Mouse (Mus musculus): ENCODE data around the gene Dand5. TPM values are rescaled to one million over a fixed set of nuclear protein-coding genes. Genes with fewer than 3 reads are reported as not detected.

Dand5 gene
- polyA plus RNA-seq, 1 experiment from 2014 or later = 9.4 TPM

- no peak overlapping the region for H3K4me3 ChIP-seq (ENCODE audit: low read depth, low read length)
- no peaks in the 10 kb centered on the region for H3K9me3 ChIP-seq (replicated peaks; ENCODE audit: control insufficient read depth, low read length)
- ATAC-seq = no peak
- peaks cover 42% of the 10 kb centered on the region for H3K27me3 ChIP-seq (replicated peaks; ENCODE audit: control insufficient read depth, insufficient read depth, low read length)
- H3K9ac ChIP-seq (ENCODE audit: low read length) = peak overlapping the region; percentile 77; the same call in 1 of the 2 replicates
- 15% methylated on average over 11 of the region's 11 CpGs for whole genome bisulfite sequencing
- peak overlapping the region; percentile 79 for H3K27ac ChIP-seq (ENCODE audit: low read depth, low read length)
- DNase-seq (ENCODE audit: low spot score) = no peak
- H3K4me2 ChIP-seq (ENCODE audit: low read length) = peak overlapping the region; percentile 31
- H3K4me1 ChIP-seq (ENCODE audit: control insufficient read depth, insufficient read depth, low read length) = peaks cover 65% of the 10 kb centered on the region
- 0 out of 2 replicates have a peak, but pooled peaks cover 2% of the 10 kb centered on the region for H3K36me3 ChIP-seq (ENCODE audit: control insufficient read depth, insufficient read depth, low read length)
Measured at GRCm38 (mm10) chr8:84788896-84789295, 33.7 kb downstream of the Dand5 start.

- DNase-seq (ENCODE audit: low spot score) = no peak
- H3K9me3 ChIP-seq (replicated peaks; ENCODE audit: control insufficient read depth, low read length) = no peaks in the 10 kb centered on the region
- H3K4me2 ChIP-seq (ENCODE audit: low read length) = peak overlapping the region; percentile 55
- H3K27me3 ChIP-seq (replicated peaks; ENCODE audit: control insufficient read depth, insufficient read depth, low read length) = peaks cover 48% of the 10 kb centered on the region
- H3K27ac ChIP-seq (ENCODE audit: low read depth, low read length) = peak overlapping the region; percentile 78
- WGBS = 12% methylated on average over 14 of the region's 14 CpGs
- H3K4me1 ChIP-seq (ENCODE audit: control insufficient read depth, insufficient read depth, low read length) = peaks cover 64% of the 10 kb centered on the region
- H3K36me3 ChIP-seq (ENCODE audit: control insufficient read depth, insufficient read depth, low read length) = 0 out of 2 replicates have a peak, but pooled peaks cover 2% of the 10 kb centered on the region
- peak; percentile 57 for ATAC-seq
- H3K4me3 ChIP-seq (ENCODE audit: low read depth, low read length) = no peak overlapping the region
- peak overlapping the region; percentile 77 for H3K9ac ChIP-seq (ENCODE audit: low read length)
Measured at GRCm38 (mm10) chr8:84787523-84788302, 34.9 kb downstream of the Dand5 start.

DNA sequence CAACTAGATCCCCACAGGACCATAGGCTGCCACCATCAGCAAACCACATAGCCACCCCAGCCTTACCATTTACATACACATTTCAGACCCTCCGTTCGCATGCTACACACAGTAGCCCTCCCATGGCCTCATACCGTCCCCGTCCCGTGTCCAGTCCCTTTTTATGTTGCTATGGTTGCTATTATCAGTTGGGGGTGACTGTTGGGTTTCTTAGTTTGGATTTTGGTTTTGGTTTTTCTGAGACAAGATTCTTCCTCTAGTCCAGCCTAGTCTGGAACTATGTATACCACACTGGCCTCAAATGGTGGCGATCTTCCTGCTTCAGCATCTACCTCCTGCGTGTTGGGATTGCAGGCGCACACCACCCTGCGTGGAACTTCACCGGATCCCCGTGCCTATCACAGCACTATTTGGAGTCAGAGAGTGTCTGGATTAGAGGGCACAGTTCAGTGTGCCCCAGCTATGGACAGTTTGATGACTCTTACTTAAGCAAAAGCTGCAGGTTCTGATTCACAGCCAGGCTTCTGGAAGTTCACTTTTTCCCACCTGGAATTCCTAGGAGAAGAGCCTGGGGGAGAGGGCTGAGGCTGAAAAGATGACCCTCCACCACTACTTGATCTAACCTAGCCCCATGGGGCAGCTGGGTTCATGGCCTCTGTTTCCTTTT, 35.7 kb downstream of the Dand5 start:
- peaks cover 65% of the 10 kb centered on the region for H3K4me1 ChIP-seq (ENCODE audit: control insufficient read depth, insufficient read depth, low read length)

DNA sequence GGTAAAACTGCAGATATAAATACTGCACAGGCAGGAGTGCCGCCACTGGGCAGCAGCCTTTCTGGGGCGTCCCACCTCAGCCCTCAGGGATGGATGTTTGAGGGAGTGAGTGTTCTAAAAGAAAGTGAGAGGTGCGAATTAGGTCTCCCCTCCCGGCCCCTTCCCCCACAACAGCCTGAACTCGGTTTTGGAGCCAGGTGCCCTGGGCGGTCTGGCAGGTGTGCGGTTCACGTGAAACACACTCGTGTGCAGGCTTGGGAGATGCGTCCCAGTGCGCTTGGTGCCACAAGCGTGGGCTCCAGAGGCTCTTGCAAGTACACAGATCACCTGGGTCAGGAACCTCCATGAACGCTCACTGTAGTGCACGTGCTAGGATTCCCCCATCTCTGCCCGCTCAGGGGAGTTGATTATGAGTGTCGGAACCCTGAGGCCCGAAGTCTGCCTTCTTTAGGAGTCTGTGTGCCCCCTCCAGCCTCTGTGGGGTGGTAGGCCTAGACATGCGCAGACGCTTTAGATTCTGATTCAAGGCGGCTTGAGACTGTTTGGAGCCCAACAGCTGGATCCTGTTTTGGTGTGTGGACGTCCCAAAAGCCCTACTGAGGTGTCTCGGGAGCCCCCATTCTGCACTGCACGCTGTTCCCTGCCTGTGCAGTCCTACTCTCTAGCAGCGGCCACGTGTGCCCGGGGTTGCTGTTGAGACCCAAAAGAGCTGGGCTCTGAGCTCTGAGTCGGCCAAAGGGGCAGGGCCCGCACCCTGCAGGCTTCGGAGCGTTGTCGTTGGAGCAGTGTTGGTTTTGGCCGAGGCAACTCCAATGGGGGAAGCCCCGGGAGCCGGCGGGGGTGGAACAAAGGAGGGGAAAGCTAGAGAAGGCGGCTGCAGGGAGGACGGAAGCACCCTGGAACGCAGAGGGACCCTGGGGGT, 36.6 kb downstream of the Dand5 start:
- peak overlapping the region; percentile 55 for H3K4me2 ChIP-seq (ENCODE audit: low read length)
- H3K27me3 ChIP-seq (replicated peaks; ENCODE audit: control insufficient read depth, insufficient read depth, low read length) = peaks cover 63% of the 10 kb centered on the region
- H3K27ac ChIP-seq (ENCODE audit: low read depth, low read length) = peak overlapping the region; percentile 78
- DNase-seq (ENCODE audit: low spot score) = no peak
- H3K9me3 ChIP-seq (replicated peaks; ENCODE audit: control insufficient read depth, low read length) = no peaks in the 10 kb centered on the region
- WGBS = 10% methylated on average over 38 of the region's 38 CpGs
- peak overlapping the region; percentile 20 for H3K4me3 ChIP-seq (ENCODE audit: low read depth, low read length)
- no peak for ATAC-seq
- peak overlapping the region; percentile 77 for H3K9ac ChIP-seq (ENCODE audit: low read length)
- peaks cover 69% of the 10 kb centered on the region for H3K4me1 ChIP-seq (ENCODE audit: control insufficient read depth, insufficient read depth, low read length)
- 0 out of 2 replicates have a peak, but pooled peaks cover 2% of the 10 kb centered on the region for H3K36me3 ChIP-seq (ENCODE audit: control insufficient read depth, insufficient read depth, low read length)

More for the DNA sequence above, 35.7 kb downstream of the Dand5 start:
- peak overlapping the region; percentile 55 for H3K4me2 ChIP-seq (ENCODE audit: low read length)
- H3K27me3 ChIP-seq (replicated peaks; ENCODE audit: control insufficient read depth, insufficient read depth, low read length) = peaks cover 55% of the 10 kb centered on the region
- ATAC-seq (no peak), DNase-seq (ENCODE audit: low spot score) (no peak)
- 0 out of 2 replicates have a peak, but pooled peaks cover 2% of the 10 kb centered on the region for H3K36me3 ChIP-seq (ENCODE audit: control insufficient read depth, insufficient read depth, low read length)
- WGBS = 22% methylated on average over 11 of the region's 11 CpGs
- peak overlapping the region; percentile 77 for H3K9ac ChIP-seq (ENCODE audit: low read length)
- no peaks in the 10 kb centered on the region for H3K9me3 ChIP-seq (replicated peaks; ENCODE audit: control insufficient read depth, low read length)
- no peak overlapping the region for H3K4me3 ChIP-seq (ENCODE audit: low read depth, low read length)
- peak overlapping the region; percentile 78 for H3K27ac ChIP-seq (ENCODE audit: low read depth, low read length)

DNA sequence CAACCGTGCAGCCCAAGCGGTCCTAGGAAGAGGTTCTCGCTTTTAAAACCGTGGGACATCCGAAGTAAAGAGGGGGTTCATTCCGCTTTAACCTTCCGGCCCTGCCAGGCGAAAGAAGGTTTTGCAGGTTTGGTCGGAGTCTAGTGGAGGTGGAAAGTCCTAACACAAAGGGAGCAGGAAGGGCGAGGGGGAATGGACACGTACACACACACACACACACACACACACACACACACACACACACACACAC, 37.2 kb downstream of the Dand5 start:
- peaks cover 65% of the 10 kb centered on the region for H3K27me3 ChIP-seq (replicated peaks; ENCODE audit: control insufficient read depth, insufficient read depth, low read length)
- H3K27ac ChIP-seq (ENCODE audit: low read depth, low read length) = peak overlapping the region; percentile 78
- 13% methylated on average over 11 of the region's 11 CpGs for WGBS
- no peak for DNase-seq (ENCODE audit: low spot score)
- peak overlapping the region; percentile 55 for H3K4me2 ChIP-seq (ENCODE audit: low read length)
- H3K9me3 ChIP-seq (replicated peaks; ENCODE audit: control insufficient read depth, low read length) = no peaks in the 10 kb centered on the region
- ATAC-seq = no peak
- peaks cover 65% of the 10 kb centered on the region for H3K4me1 ChIP-seq (ENCODE audit: control insufficient read depth, insufficient read depth, low read length)
- peak overlapping the region; percentile 20 for H3K4me3 ChIP-seq (ENCODE audit: low read depth, low read length)
- H3K9ac ChIP-seq (ENCODE audit: low read length) = peak overlapping the region; percentile 77
- H3K36me3 ChIP-seq (ENCODE audit: control insufficient read depth, insufficient read depth, low read length) = 0 out of 2 replicates have a peak, but pooled peaks cover 2% of the 10 kb centered on the region

- Histone ChIP-seq H3K27me3 (replicated peaks; ENCODE audit: control insufficient read depth, insufficient read depth, low read length) (peaks cover 62% of the 10 kb centered on the region), H3K27ac (ENCODE audit: low read depth, low read length) (peak overlapping the region; percentile 78), H3K4me3 (ENCODE audit: low read depth, low read length) (peak overlapping the region; percentile 20), H3K9ac (ENCODE audit: low read length) (peak overlapping the region; percentile 77), H3K4me2 (ENCODE audit: low read length) (peak overlapping the region; percentile 55), H3K36me3 (ENCODE audit: control insufficient read depth, insufficient read depth, low read length) (0 out of 2 replicates have a peak, but pooled peaks cover 2% of the 10 kb centered on the region), H3K4me1 (ENCODE audit: control insufficient read depth, insufficient read depth, low read length) (peaks cover 64% of the 10 kb centered on the region), H3K9me3 (replicated peaks; ENCODE audit: control insufficient read depth, low read length) (no peaks in the 10 kb centered on the region)
- 4% methylated on average over 48 of the region's 48 CpGs for WGBS
- ATAC-seq (no peak), DNase-seq (ENCODE audit: low spot score) (no peak)
Measured at GRCm38 (mm10) chr8:84784681-84785505, 37.7 kb downstream of the Dand5 start.

DNA sequence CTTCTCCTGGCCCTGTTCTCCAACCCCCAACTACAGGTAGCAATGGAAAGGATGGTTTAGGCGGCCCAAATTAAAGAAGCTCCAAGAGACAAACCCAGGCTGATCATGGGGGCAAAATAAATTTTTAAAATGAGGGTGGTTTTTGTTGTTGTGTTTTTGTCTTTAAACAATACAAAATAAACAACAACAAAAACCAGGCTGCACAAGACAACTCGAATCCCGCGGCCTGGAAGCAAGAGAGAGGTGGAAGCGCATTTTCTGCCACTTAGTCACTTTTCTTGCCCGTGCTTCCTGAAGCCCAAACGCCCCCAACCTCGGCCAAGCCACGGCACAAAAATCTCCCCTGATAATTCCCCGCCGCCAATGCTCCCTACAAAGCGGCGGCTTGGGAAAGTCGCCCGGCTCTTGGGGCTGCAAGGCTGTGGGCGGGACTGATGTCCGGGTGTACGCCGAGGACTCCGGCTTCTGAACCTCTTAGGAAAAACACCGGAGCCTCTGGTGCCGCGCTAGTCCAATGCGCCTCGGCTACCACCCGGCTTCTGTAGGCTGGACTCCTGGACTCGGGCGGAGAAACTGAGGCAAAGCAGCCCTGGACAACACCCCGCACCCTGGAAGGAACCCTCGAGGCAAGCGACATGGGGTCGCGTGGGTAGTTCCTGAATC, 38.6 kb downstream of the Dand5 start:
- H3K27ac ChIP-seq (ENCODE audit: low read depth, low read length) = peak overlapping the region; percentile 78

More for the DNA sequence above, 38.6 kb downstream of the Dand5 start:
- Histone ChIP-seq H3K4me3 (ENCODE audit: low read depth, low read length) (peak overlapping the region; percentile 20), H3K9me3 (replicated peaks; ENCODE audit: control insufficient read depth, low read length) (no peaks in the 10 kb centered on the region), H3K27me3 (replicated peaks; ENCODE audit: control insufficient read depth, insufficient read depth, low read length) (peaks cover 53% of the 10 kb centered on the region), H3K4me1 (ENCODE audit: control insufficient read depth, insufficient read depth, low read length) (peaks cover 65% of the 10 kb centered on the region), H3K36me3 (ENCODE audit: control insufficient read depth, insufficient read depth, low read length) (0 out of 2 replicates have a peak, but pooled peaks cover 2% of the 10 kb centered on the region), H3K9ac (ENCODE audit: low read length) (peak overlapping the region; percentile 77), H3K4me2 (ENCODE audit: low read length) (peak overlapping the region; percentile 55)
- DNase-seq (ENCODE audit: low spot score) (no peak), ATAC-seq (no peak)
- 7% methylated on average over 33 of the region's 33 CpGs for WGBS
